Mouse (Mus musculus): ENCODE measurements around the gene Gal3st2c.
"Not testable (repeated sequence)": the region's sequence is repeated elsewhere in the genome, so short reads cannot be mapped to it uniquely, and the experiment has no call there.

Gal3st2c gene

GRCm38 (mm10) chr1:93990209-93990608 is at the start of gene Gal3st2c:
Gal3st2c (plus strand) TSS chr1:93990509.
- not testable (repeated sequence) for DNase-seq

GRCm38 (mm10) chr1:93949087-93949486 is 41.2 kb upstream of the Gal3st2c start:
- DNase-seq: not testable (repeated sequence)

GRCm38 (mm10) chr1:93966489-93966888 is 23.8 kb upstream of the Gal3st2c start:
- DNase-seq: not testable (repeated sequence)

GRCm38 (mm10) chr1:93970380-93970779 is 19.9 kb upstream of the Gal3st2c start:
- DNase-seq: not testable (repeated sequence)

GRCm38 (mm10) chr1:93970797-93971196 is 19.5 kb upstream of the Gal3st2c start:
- DNase-seq: not testable (repeated sequence)

GRCm38 (mm10) chr1:93975764-93976163 is 14.5 kb upstream of the Gal3st2c start:
- not testable (repeated sequence) for DNase-seq

GRCm38 (mm10) chr1:93978287-93978686 is 12.0 kb upstream of the Gal3st2c start:
- not testable (repeated sequence) for DNase-seq

GRCm38 (mm10) chr1:93980932-93981331 is 9.4 kb upstream of the Gal3st2c start:
- DNase-seq: not testable (repeated sequence)

GRCm38 (mm10) chr1:93986167-93986566 is 4.1 kb upstream of the Gal3st2c start:
- DNase-seq: no peak

GRCm38 (mm10) chr1:93988786-93989185 is 1.5 kb upstream of the Gal3st2c start:
- no peak for DNase-seq

- not testable (repeated sequence) for DNase-seq
These were observed 759 bp downstream of the Gal3st2c start for GRCm38 (mm10) chr1:93991068-93991467.

- not testable (repeated sequence) for DNase-seq
These were observed 1.2 kb downstream of the Gal3st2c start for GRCm38 (mm10) chr1:93991491-93991890.

GRCm38 (mm10) chr1:94001023-94001422 is 10.7 kb downstream of the Gal3st2c start:
- no peak for DNase-seq

- not testable (repeated sequence) for DNase-seq
These were observed 15.7 kb downstream of the Gal3st2c start for GRCm38 (mm10) chr1:94005954-94006506.

GRCm38 (mm10) chr1:94008826-94009225 is 18.5 kb downstream of the Gal3st2c start:
- not testable (repeated sequence) for DNase-seq

GRCm38 (mm10) chr1:94011643-94012042 is 21.3 kb downstream of the Gal3st2c start:
- no peak for DNase-seq

GRCm38 (mm10) chr1:94020151-94020550 is 29.8 kb downstream of the Gal3st2c start, which contains the start of gene Neu4:
Neu4 (plus strand) TSS chr1:94020451.
- no peak for DNase-seq

- DNase-seq: no peak
These were observed 37.3 kb downstream of the Gal3st2c start for GRCm38 (mm10) chr1:94027506-94028108.

GRCm38 (mm10) chr1:94028741-94029140 is 38.4 kb downstream of the Gal3st2c start:
- no peak for DNase-seq

GRCm38 (mm10) chr1:94033075-94033602 is 42.8 kb downstream of the Gal3st2c start:
- DNase-seq: no peak

- peak; percentile 88 for DNase-seq
These were observed 44.9 kb downstream of the Gal3st2c start for GRCm38 (mm10) chr1:94034984-94035743.

- DNase-seq: no peak
These were observed 50.1 kb downstream of the Gal3st2c start for GRCm38 (mm10) chr1:94040391-94040790.

GRCm38 (mm10) chr1:94045559-94045958 is 55.2 kb downstream of the Gal3st2c start:
- no peak for DNase-seq

- no peak for DNase-seq
These were observed 56.2 kb downstream of the Gal3st2c start for GRCm38 (mm10) chr1:94046544-94046943.

Measured in cerebellum, adult 9-11 months (tissue).